Mouse (Mus musculus) liver, embryonic 18 days (tissue): ENCODE results near the gene Gm853. TPM values are rescaled to one million over a fixed set of nuclear protein-coding genes. Genes with fewer than 3 reads are reported as not detected.

Source experiments
- polyA plus RNA-seq: library from polyadenylated mRNA; depleted of rRNA; stranded (reverse); fragments of >200 nt; gene quantifications from 2 replicates; pipeline ENCODE4 v1.2.3, GENCODE M21; 2012; rRNA removed

The Gm853 gene
- polyA plus RNA-seq: not detected in 2 replicates

GRCm38 (mm10) chr4:130222179-130222578, at the start of gene Gm853:
Gene Gm853, minus strand, starts transcription at chr4:130222401.

GRCm38 (mm10) chr4:130175072-130175711, 47.0 kb downstream of the Gm853 start, which contains the start of gene Tinagl1:
Gene Tinagl1, minus strand, starts transcription at chr4:130175122.

Other genes with a start within 250 kb of the Gm853 start
- gene Adgrb2, start 237.5 kb downstream of the Gm853 start, polyA plus RNA-seq: 0.12 and 0.13 TPM in 2 replicates
- gene Col16a1, start 174.6 kb downstream of the Gm853 start, polyA plus RNA-seq: 4.1 and 4.4 TPM in 2 replicates
- 23.9 and 25.7 TPM in 2 replicates for gene Pef1, start 119.8 kb downstream of the Gm853 start, polyA plus RNA-seq
- gene Hcrtr1, start 83.0 kb downstream of the Gm853 start, polyA plus RNA-seq: 0.08 and 0.12 TPM in 2 replicates
- 26.1 and 27.1 TPM in 2 replicates for gene Tinagl1, start 47.3 kb downstream of the Gm853 start, polyA plus RNA-seq
- gene Serinc2, start 56.8 kb upstream of the Gm853 start, polyA plus RNA-seq: 1.8 and 3.1 TPM in 2 replicates
- gene Fabp3, start 86.2 kb upstream of the Gm853 start, polyA plus RNA-seq: 0.63 and 0.95 TPM in 2 replicates
- gene Gm10570, start 86.3 kb upstream of the Gm853 start, polyA plus RNA-seq: not detected in 2 replicates
- gene Zcchc17, start 137.5 kb upstream of the Gm853 start, polyA plus RNA-seq: 10.9 and 11.5 TPM in 2 replicates
- 27.5 and 28.9 TPM in 2 replicates for gene Snrnp40, start 137.7 kb upstream of the Gm853 start, polyA plus RNA-seq